Mouse (Mus musculus) midbrain, embryonic 10.5 days (tissue): ENCODE measurements around the gene Gm4881. TPM values are rescaled to one million over a fixed set of nuclear protein-coding genes. Genes with fewer than 3 reads are reported as not detected.

Experiments used
- DNase-seq: peaks from one replicate; pipeline ENCODE4 v3.0.0-alpha.2; 2017; ENCODE audit warnings: low spot score
- H3K27ac ChIP-seq: fragments of 300-500 bp; sonication (generic); replicated peaks from 2 replicates; pipeline ENCODE4 v1.5.1; 2016; ENCODE audit warnings: mild to moderate bottlenecking
- H3K27me3 ChIP-seq: fragments of 300-500 bp; sonication (generic); 2 replicates; pipeline ENCODE4 v1.6.1; 2016; ENCODE audit warnings: low read depth, mild to moderate bottlenecking; ENCODE audit not compliant: poor library complexity, severe bottlenecking
- H3K36me3 ChIP-seq: fragments of 300-500 bp; sonication (generic); 2 replicates; pipeline ENCODE4 v1.6.1; 2016; ENCODE audit warnings: mild to moderate bottlenecking, moderate library complexity
- H3K4me1 ChIP-seq: fragments of 300-500 bp; sonication (generic); 2 replicates; pipeline ENCODE4 v1.6.1; 2016
- H3K4me3 ChIP-seq: fragments of 300-500 bp; sonication (generic); 2 replicates; pipeline ENCODE4 v1.5.1; 2016; ENCODE audit warnings: mild to moderate bottlenecking, moderate library complexity
- H3K9me3 ChIP-seq: fragments of 300-500 bp; sonication (generic); replicated peaks from 2 replicates; pipeline ENCODE4 v1.6.1; 2016; ENCODE audit warnings: mild to moderate bottlenecking
- WGBS: fragments of 180-500 bp; shearing (Covaris S2); methylation state at CpG from one replicate; pipeline ENCODE4 v1.1.7; 2016; 5-methylcytosine and 5-hydroxymethylcytosine counted together
- polyA plus RNA-seq: library from polyadenylated mRNA; unstranded; fragments of >200 nt; fragmentation: Nextera tagmentation; extraction: Ambion mirVana; gene quantifications from 2 replicates; pipeline ENCODE4 v1.2.1, GENCODE M21; 2016

Gm4881 gene
- polyA plus RNA-seq, 1 experiment from 2014 or later: 0.63 TPM

DNA sequence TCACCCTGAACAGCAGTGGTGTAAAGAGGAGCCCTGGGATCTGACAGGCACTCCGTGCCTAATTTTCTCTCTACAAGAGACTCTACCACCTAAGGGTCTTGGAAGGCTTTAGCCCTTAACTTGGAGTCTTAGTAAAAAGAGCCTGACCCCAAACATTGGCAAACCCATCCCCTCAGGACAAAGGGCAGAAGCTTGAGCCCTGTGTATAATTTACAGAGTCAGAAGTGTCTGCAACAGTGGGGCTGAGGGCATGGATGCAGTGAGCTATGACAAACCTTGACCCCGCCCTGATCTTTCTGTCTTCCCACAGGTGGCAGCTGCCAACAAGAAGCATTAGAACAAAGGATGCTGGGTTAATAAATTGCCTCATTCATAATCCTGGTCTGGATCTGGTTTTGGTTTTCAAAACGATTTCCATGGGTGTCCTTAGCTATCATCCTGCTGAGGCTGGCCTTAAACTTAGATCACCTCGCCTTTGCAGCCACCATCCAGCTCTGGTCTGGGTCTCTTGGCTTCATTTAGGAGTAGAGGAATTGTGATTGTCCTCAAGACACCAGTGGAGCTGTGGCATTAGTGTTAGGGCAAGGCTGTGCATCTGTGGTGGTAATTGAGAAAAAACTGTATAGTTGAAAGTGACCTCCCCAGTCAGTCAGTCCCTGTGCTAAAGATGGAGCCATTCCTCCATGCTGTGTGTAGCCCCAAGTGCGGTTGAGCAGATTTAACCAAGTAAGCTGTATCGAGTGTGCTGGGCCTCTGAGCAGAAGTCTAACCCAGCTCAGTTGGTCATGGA, 54.7 kb downstream of the Gm4881 start:
- no peak for DNase-seq
- H3K36me3 ChIP-seq: peaks cover 66% of the 10 kb centered on the region
- no peak overlapping the region for H3K4me3 ChIP-seq
- 86% methylated on average over 6 of the region's 6 CpGs for WGBS
- no peak overlapping the region for H3K27ac ChIP-seq
- peaks cover 39% of the 10 kb centered on the region for H3K4me1 ChIP-seq
- no peaks in the 10 kb centered on the region for H3K9me3 ChIP-seq
- H3K27me3 ChIP-seq: no peaks in the 10 kb centered on the region

DNA sequence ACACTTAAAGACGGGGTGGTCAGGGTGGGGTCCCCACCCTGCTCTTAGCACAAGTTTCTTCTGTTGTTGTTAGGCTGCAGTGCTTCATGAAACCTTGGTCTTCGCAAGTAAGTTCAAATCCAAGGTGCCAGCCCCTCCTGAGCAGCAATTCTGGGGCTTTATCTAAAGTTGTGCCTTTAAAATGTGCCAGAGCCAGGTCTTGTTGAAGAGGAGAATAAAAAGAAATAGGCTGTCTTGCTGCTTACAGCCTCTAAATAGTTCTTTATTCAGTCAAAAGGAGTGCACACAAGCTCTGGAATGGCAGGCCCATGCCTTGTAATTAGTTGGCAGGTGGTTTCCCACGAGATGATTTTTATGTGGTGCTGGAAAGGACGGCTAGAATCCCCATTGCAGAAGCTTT, 57.2 kb downstream of the Gm4881 start:
- Histone ChIP-seq H3K4me3 (peak overlapping the region; percentile 99; the same call in 1 of the 2 replicates), H3K4me1 (peaks cover 39% of the 10 kb centered on the region), H3K27me3 (no peaks in the 10 kb centered on the region), H3K36me3 (peaks cover 61% of the 10 kb centered on the region), H3K27ac (no peak overlapping the region), H3K9me3 (no peaks in the 10 kb centered on the region)
- DNase-seq: no peak
- 81% methylated on average over 4 of the region's 4 CpGs for WGBS

DNA sequence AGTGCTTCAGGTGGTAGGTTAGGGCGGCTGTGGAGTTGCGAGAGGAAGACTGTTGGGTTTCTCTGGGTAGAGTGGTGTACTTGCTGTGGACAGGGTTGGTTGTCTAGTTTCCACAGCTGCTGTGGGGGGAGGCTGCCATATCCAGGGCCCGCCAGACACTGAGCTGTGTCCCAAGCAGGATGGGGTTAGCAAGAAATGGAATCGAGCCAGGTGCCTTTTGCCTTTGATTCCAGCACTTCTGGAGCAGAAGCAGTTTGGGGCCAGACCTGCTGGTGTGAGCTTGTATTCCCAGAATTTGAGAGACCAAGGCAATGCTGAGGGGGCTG, 58.0 kb downstream of the Gm4881 start:
- DNase-seq: no peak
- Histone ChIP-seq H3K27me3 (no peaks in the 10 kb centered on the region), H3K36me3 (peaks cover 60% of the 10 kb centered on the region), H3K4me1 (peaks cover 39% of the 10 kb centered on the region), H3K27ac (peak overlapping the region; percentile 100), H3K4me3 (peak overlapping the region; percentile 99), H3K9me3 (no peaks in the 10 kb centered on the region)
- 89% methylated on average over 4 of the region's 4 CpGs for WGBS

DNA sequence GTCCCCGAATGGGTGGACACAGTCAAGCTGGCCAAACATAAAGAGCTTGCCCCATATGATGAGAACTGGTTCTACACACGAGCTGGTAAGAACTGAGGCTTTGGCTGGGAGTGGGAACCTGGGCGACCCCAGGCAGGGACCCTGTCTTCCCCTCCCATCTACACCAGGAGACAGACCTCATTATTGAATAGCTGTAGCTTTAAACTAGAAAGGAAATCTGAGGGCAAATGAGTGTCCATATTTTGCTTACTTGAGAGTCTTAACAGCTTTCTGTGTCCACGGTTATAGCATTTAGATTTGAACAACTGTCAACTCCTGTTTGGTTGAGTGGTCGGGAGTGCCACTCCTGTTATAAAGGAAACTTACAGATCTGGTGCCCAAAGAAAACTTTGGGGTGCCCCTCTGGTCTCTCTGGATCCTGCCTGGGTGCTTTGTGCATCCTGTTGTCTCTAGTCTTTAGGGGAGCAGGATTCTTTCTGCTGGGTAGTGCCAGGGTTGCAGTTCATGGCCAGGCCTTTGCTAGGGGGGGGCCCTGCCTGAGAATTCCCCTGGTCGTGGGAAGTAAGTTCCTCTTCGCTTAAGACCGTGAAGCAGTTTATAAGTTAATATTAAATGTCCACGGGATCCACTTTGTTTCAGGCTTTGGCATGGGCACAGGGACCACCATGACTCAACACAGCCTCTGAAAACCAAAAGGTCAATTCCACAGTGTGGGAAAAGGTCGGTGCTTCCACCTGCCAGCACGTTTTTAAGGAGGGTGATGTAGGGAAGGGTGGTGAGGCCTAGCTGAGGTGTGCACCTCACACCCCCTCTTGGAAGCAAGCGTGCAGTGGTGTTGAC, 58.6 kb downstream of the Gm4881 start:
- peaks cover 55% of the 10 kb centered on the region for H3K36me3 ChIP-seq
- no peak for DNase-seq
- peaks cover 39% of the 10 kb centered on the region for H3K4me1 ChIP-seq
- peak overlapping the region; percentile 99 for H3K4me3 ChIP-seq
- H3K27ac ChIP-seq: peak overlapping the region; percentile 100
- WGBS: 50% methylated on average over 12 of the region's 12 CpGs
- H3K27me3 ChIP-seq: no peaks in the 10 kb centered on the region
- H3K9me3 ChIP-seq: no peaks in the 10 kb centered on the region

DNA sequence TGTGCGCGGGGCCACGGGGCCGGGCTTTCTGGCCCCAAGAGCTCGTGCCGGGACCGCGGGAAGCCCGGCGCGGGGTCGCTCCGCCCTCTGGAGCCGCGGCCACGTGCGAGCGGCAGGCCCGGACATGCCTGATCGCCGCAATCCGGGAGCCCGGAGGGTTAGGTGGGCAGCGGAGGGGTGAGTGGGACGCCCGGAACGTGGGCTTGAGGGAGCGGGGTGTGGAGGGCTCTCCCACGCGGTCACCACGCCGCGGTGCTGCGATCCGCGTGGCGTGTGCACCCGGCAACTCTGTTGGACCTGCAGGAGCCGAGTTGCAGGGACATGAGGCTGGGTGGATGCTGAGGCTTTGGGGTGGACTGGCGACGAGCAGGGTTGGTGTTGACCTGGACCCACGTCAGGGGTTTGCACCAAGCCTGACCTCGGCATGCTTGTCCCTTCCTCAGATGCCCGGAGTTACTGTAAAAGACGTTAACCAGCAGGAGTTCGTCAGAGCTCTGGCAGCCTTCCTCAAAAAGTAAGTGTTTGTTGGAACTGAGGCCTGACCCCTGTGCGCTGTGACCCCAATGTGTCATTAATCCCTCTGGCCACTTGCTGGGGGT, 59.5 kb downstream of the Gm4881 start:
- Histone ChIP-seq H3K27ac (peak overlapping the region; percentile 100), H3K4me1 (peaks cover 39% of the 10 kb centered on the region), H3K27me3 (no peaks in the 10 kb centered on the region), H3K9me3 (no peaks in the 10 kb centered on the region), H3K4me3 (peak overlapping the region; percentile 99), H3K36me3 (peaks cover 46% of the 10 kb centered on the region)
- WGBS: under 1% methylated on average over 47 of the region's 47 CpGs
- no peak for DNase-seq

DNA sequence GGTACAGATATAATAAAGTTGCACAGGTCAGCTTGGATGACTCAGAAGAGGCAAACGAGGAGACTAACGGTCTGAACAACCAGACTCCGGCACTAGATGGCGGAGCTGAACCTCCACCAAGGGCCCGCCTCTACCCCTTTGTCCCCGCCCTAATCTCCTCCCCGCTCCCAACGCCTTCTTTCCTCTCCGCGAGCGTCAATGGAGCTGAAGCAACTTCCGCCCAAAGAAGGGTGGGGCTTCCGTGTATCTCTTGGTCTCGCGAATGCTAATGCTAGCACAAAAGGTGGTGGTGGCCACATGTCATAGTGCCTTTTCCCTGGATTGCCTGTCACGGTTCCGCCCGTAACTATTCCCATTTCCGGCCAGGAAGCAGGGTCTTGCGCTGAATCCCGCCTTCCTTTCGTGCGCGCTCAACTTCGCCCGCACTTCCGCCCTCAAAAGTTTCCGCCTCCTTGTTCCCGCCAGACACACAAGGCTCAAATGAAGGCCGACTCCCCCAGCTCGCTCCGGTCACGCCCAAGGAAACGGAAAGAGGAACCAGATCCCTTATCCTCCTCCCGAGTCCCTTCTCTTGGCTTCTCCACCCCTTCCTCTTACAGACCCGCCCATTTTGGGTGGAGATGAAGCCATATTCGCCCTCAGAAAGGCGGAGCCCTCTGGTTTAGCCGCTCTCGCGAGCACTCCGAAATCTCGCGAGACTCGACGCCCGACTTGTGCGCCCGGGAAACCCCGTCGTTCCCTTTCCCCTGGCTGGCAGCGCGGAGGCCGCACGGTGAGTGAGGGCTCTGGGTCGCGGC, 60.2 kb downstream of the Gm4881 start, which contains the start of gene Rps19:
Gene Rps19 (plus strand): TSS at position 476 of the 797 bp plus-strand sequence.
- Histone ChIP-seq H3K9me3 (no peaks in the 10 kb centered on the region), H3K4me1 (peaks cover 46% of the 10 kb centered on the region), H3K27ac (peak within 1 kb of the TSS; percentile 100), H3K4me3 (peak within 1 kb of the TSS; percentile 99), H3K27me3 (no peaks in the 10 kb centered on the region), H3K36me3 (peaks cover 39% of the 10 kb centered on the region)
- under 1% methylated on average over 57 of the region's 57 CpGs for WGBS
- peak; percentile 98 for DNase-seq

DNA sequence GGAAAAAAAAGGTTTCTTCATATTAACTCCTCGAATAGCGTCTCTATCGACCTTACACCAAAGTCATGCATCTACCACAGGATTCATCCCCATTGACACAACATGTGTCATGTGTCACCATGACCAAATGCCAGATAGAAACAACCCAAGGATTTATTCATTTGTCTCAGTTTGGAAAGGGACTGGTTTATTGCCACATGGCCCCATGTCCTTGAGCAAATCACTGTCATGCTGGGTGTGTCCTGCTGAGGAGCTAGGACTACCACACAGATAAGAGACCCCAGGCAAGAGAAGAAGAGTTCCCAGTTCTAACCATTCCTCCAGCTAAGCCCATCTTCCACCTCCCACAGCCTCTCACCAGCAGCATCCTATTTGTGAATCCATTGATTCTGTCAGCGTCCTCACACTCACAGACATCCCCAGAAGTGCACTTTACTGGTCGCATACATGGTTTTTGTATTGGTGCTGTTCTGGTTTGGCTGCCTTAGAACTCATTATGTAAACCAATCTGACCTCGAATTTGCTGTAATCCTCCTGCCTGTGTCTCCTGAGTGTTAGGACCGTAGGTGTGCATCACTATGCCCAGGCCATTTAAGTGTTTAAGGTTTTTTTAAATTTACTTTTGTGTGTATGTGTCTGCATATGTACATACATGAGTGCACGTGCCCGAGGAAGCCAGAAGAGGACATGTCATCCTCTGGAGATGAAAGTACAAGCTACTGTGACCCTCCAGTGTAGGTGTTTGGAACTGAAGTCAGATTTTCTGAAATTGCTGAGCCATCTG, 61.7 kb downstream of the Gm4881 start:
- peaks cover 35% of the 10 kb centered on the region for H3K4me1 ChIP-seq
- 92% methylated on average over 9 of the region's 9 CpGs for WGBS
- H3K4me3 ChIP-seq: no peak overlapping the region
- peaks cover 24% of the 10 kb centered on the region for H3K36me3 ChIP-seq
- H3K9me3 ChIP-seq: no peaks in the 10 kb centered on the region
- H3K27me3 ChIP-seq: no peaks in the 10 kb centered on the region
- no peak overlapping the region for H3K27ac ChIP-seq
- DNase-seq: no peak

DNA sequence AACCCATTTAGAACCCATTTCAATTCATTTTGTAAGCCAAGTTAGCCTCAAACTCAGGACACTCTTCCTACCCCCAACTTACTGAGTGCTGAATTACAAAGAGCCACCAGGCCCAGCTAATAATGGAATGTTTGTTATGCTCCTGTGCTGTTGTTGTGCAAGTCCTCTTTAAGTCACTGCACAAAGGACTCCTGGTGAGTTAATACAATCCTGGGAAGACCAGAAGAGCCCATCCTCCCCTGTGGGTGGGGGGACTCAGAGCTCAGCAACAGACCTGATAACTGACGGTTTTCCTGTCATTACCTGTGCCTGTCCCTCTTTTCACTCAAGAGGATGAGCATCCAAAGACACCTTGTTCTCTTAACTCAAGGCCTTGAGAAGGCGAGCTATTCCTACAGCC, 64.7 kb downstream of the Gm4881 start:
- Histone ChIP-seq H3K9me3 (no peaks in the 10 kb centered on the region), H3K36me3 (no peaks in the 10 kb centered on the region), H3K4me3 (no peak overlapping the region), H3K4me1 (peaks cover 19% of the 10 kb centered on the region), H3K27ac (peak overlapping the region; percentile 35; the same call in 1 of the 2 replicates), H3K27me3 (no peaks in the 10 kb centered on the region)
- 18% methylated on average over 2 of the region's 2 CpGs for WGBS
- no peak for DNase-seq

DNA sequence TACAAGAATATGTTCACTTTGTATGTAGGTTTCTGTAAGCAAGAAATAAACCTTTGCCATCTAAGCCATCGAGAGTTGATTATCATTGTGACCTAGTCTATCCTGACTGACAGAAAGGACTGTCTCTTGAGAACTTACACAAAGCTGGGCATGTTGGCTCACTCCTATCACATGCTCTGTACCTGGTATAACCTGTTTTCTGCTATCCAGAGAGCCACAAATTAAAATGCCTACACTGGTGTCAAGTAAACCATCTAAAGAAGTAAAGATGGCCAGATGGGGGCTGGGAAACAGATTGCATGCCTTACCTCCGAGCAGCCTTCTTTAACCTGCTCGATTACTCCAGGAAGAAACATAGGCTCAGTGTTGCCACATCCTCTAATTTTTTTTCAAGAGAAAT, 66.7 kb downstream of the Gm4881 start:
- Histone ChIP-seq H3K4me3 (no peak overlapping the region), H3K27me3 (no peaks in the 10 kb centered on the region), H3K4me1 (peaks cover 19% of the 10 kb centered on the region), H3K36me3 (no peaks in the 10 kb centered on the region), H3K9me3 (no peaks in the 10 kb centered on the region), H3K27ac (no peak overlapping the region)
- WGBS: 90% methylated on average over 3 of the region's 3 CpGs
- DNase-seq: no peak
